Mouse (Mus musculus): ENCODE measurements at regions not wholly inside any gene's neighbourhood (a gene's known extent, or its start where the extent isn't known, plus 50 kb on each side); places are given as distances from the start of the nearest gene placed in this dataset.

DNA sequence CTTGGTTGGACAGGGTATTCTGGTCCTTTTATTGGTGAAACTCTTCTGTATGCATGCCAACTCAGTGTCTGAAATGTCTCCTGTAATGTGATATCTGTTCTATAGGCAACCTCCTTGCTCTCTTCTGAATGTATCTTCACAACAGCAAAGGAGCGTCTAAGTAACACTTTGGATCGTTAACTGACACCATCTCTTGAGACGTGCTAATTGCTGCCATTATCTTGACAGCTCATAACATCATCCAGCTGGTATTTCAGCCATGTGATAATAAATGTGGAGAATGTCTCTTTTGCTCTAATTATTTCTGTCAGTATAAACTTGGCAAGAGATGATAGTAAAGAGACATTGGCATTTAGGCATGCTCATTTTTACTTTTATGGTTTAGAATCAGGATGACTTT, 68.8 kb upstream of the Col8a1 start:
- no peak for DNase-seq (ENCODE audit: low spot score in 2 of 2)

- DNase-seq (ENCODE audit: low spot score in 2 of 2), result no peak
Measured at GRCm38 (mm10) chr16:57845416-57845815, 90.9 kb upstream of the Col8a1 start.

- DNase-seq (ENCODE audit: low spot score in 2 of 2), result no peak
Measured at GRCm38 (mm10) chr16:57846386-57846785, 91.8 kb upstream of the Col8a1 start.

DNA sequence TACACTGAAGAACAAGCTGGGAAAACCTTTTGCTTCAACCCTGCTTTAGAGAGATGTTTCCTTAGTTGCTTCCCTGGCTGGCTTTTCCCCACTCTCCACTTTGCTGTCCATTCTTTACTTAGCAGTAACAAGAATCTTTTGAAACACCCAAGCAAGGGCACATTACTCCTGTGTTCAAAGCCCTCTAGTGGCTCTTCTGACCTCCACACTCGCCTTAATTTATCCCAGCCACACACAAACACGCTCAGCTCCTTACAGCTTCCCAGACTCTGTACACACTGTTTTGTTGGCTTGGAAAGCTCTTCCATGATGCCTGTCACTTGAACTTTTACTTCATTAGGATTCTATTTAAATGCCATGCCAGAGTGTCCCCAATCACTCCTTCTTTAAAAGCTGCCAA, 97.3 kb upstream of the Col8a1 start:
- no peak for DNase-seq (ENCODE audit: low spot score in 2 of 2)

DNA sequence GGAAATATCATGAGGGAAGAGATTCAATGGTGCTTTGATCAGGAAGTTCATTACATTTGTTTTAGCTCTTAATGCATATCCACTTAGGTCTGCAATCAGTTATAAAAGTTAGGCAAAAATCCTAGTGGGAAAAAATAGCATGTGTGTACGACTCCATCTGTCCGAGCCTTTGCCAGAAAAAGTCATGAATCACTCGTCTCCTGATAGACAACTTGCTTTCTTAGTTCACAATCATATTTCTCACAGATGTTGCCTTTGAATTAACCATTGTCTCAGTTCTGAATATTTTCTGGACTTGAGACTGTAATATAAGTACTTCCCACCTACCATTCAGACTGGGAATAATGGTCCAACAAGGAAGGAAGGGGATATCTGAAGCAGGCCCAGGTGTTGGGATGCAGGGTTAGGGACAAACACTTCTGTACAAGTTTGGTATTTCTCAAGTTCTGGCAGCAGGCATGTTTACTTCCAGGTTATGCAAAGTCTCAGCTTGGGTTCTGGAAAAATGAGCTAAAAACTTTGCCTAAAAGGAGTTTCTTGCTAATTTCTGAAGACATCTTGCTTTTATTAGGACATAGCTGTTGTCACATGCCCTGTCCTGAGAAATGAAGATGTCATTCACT, 98.4 kb upstream of the Col8a1 start:
- DNase-seq (ENCODE audit: low spot score in 2 of 2), result no peak

GRCm38 (mm10) chr16:57853751-57854150, 99.2 kb upstream of the Col8a1 start:
- DNase-seq (ENCODE audit: low spot score in 2 of 2), result no peak

GRCm38 (mm10) chr16:57857071-57857470, 102.5 kb upstream of the Col8a1 start:
- no peak for DNase-seq (ENCODE audit: low spot score in 2 of 2)

DNA sequence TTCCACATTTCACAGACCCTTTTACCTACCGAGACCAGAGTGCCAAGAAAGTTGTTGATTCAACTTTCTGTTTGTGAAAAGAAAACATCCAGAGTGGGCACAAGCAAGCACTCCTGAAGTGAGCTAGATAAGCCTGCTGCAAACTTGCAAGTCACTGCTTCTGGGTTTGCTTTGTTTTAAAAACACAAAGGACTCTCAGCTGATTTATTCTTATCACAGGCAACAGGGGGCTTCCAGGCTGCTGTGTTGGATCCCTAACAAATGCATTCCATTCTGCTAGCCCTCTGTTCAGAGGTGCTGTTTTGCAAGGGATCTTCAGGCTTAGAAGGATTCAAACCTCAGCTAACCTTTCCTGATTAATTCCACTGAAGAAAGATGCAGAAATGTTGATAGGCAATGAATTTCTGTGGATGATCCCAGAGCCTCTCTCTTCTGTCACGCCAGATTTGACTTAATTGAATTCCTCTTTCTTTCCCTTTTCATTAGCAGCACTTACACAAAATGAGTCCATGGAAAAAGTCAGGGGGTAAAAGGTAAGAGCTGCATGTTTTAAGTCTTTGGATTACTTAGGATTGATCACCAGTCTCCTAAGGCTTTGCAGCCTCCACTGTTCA, 103.7 kb upstream of the Col8a1 start:
- no peak for DNase-seq (ENCODE audit: low spot score in 2 of 2)

DNA sequence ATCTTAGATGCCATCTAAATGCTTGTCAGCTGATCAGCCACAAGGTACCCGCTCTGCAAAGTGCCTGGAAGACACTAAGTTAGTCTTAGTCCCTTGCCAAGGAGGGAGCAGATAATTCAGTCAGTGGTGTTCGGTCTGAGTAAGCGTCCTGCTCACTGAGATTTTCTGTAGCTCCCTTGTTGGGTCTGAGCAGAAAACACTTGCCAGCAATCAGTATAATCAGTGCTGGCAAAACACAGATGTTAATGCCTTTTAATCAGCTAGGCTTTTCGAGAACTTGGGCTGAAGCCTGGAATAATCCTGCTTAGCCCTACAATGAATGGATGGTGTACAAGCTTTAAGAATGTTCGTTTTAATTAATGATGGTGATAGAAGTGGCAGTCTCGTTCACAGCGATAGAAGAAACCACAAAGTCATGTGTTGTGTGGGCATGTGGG, 104.2 kb upstream of the Col8a1 start:
- DNase-seq (ENCODE audit: low spot score in 2 of 2), result no peak

DNA sequence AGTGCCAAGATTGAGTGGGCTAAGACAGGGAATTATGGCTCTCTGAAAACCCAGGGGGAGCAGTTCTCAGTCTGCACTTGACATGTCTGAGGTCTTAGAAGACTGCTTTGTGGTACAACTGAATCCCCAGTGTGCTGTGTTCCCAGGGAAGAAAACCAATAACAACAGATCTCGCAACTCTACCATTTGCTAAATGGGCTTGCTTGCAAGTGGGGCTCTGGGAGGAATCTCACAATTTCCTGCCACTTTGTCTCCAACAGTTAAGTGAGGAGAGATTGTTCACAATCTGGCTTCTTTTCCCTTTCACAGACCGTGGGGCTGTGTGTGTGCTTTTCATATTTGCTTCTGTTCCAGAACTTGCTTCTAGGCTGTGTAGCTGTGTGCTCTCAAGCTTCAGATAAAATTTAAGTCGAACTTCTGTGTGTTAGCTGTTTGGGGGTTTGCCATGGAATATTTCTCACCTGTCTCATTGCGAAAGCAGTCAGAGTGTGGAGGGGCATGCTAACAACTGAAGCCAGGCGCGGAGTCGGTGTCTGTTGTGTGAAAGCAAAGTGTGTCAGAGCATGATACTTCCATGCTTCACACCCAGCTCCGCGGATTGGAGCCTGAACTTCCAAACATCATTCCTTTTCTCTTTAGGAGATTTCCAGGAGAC, 108.8 kb upstream of the Col8a1 start:
- no peak for DNase-seq (ENCODE audit: low spot score in 2 of 2)

DNA sequence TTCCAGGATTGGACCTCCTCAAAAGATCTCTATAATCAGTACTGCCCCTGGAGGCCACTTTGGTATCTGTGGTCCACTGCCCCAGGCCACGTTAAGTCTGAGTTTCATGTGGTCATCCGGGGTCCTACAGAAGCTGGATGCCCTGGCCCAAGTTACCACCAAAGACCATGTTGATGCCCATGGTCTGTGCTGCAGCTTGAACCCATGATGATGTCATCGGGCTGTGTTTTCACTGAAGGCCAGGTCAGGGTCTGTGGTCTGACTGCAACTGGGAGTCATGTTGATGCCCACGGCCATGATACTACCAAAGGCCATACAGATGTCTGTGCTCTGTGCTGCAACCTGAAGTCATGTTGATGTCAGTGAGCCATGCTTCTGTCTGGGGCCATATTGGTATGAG, 122.3 kb upstream of the Col8a1 start:
- no peak for DNase-seq (ENCODE audit: low spot score in 2 of 2)

- DNase-seq (ENCODE audit: low spot score in 2 of 2), result no peak
Measured at GRCm38 (mm10) chr16:57881575-57882094, 127.1 kb upstream of the Col8a1 start.

GRCm38 (mm10) chr16:57888138-57888537, 133.6 kb upstream of the Col8a1 start:
- no peak for DNase-seq (ENCODE audit: low spot score in 2 of 2)

- no peak for DNase-seq (ENCODE audit: low spot score in 2 of 2)
Measured at GRCm38 (mm10) chr16:57888553-57888952, 134.0 kb upstream of the Col8a1 start.

- DNase-seq (ENCODE audit: low spot score in 2 of 2), result no peak
Measured at GRCm38 (mm10) chr16:57890135-57890534, 135.6 kb upstream of the Col8a1 start.

DNA sequence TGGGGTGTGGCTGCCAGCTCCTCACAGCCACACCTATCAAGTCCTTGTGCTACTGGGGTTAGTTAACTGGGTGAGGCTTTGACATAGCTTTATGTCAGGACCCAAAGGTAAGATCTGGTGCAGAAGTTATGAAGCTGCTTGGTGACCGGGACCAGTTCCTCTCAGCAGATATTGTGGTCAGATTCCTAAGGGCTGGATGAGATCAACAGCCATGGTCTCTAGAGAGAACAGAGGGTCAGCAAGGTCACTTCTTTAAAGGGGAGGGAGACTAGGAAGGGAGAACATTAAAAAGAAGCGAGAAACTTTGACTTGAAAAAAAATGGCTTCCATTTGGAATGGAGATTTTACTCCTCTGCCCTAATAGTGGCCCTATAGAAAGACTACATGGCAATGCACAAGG, 138.6 kb upstream of the Col8a1 start:
- DNase-seq (ENCODE audit: low spot score in 2 of 2), result no peak

GRCm38 (mm10) chr16:57893698-57894352, 139.3 kb upstream of the Col8a1 start:
- DNase-seq (ENCODE audit: low spot score in 2 of 2), result no peak

DNA sequence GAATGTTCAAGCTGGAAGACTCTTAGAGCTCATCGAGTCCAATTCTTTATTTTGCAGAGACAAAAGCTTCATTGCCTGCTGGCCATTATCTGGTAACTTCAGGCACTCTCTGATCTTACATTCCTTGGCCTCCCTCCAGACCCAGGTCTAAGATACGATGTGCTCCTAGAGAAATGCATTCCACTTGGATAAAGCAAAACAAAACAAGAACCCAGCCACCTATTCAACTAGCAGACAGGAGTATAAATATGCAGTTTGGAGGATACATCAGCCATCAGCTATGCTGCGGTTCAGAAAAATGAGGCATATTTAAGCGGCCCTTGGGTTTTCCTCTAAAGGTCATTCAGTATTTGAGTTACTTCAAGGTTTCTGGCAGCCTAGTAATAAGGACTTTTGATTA, 146.5 kb upstream of the Col8a1 start:
- no peak for DNase-seq (ENCODE audit: low spot score in 2 of 2)

DNA sequence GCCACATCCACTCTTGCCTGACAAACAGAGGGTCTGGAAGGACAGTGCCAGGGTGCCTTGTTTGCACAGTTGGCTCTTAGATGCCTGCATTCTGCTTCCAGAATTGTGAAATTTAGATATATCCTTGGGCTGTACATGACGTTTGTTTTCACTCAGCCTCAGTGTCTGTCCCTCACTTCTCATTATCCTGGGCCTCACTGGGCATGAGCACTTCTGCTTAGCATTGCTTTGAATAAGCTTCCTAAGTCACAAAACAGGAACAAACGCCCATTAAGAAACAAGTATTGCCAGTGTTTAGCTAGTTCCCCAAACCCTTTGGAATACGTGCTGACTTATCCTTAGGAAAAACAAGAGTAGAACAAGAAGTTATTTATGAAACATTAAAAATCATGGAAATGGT, 148.0 kb upstream of the Col8a1 start:
- DNase-seq (ENCODE audit: low spot score in 2 of 2), result no peak

- no peak for DNase-seq (ENCODE audit: low spot score in 2 of 2)
Measured at GRCm38 (mm10) chr16:57912001-57912400, 157.5 kb upstream of the Col8a1 start.

DNA sequence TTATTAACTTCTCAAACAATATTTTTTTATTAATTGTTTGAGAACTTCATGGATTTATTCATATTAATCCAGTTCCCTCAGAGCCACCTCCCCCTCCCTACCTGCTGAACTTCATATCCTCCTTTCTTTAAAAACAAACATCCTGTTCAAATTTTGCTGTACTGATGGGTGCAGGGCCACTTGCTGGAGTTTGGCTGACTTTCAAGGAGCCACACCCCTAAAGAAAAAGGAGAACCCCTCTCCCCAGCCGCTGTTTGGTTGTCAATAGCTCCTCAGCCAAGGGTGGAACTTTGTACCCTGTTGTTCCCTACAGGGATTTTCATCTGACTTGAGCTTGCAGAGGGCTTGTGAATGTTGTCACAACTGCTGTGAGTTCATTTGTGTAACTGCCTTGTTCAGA, 160.0 kb upstream of the Col8a1 start:
- no peak for DNase-seq (ENCODE audit: low spot score in 2 of 2)

DNA sequence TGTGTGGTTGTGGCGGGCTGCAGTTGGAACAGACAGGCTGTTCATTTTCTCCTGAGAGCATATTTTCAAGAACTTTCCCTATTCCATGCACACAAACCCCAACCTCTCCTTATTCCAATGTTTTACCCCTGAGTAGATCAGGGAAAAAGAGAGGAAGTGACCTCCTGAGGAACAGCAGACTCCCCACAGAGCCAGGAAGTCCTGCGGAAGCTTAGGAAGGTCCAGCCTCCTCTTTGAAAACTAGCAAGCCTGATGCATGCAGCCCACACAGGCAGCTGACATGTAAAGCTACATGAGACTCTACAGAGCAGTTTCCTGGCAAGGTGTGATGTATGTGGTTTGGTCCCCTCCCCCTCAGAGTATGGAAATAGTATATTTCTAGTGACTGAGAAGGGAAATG, 160.9 kb upstream of the Col8a1 start:
- DNase-seq (ENCODE audit: low spot score in 2 of 2), result no peak

All from spleen, postnatal 14 days (tissue).